Mouse (Mus musculus): ENCODE measurements around the gene Hmg20a. TPM values are rescaled to one million over a fixed set of nuclear protein-coding genes. Genes with fewer than 3 reads are reported as not detected.

Hmg20a gene
- polyA plus RNA-seq, 1 experiment, result 13.8 TPM

DNA sequence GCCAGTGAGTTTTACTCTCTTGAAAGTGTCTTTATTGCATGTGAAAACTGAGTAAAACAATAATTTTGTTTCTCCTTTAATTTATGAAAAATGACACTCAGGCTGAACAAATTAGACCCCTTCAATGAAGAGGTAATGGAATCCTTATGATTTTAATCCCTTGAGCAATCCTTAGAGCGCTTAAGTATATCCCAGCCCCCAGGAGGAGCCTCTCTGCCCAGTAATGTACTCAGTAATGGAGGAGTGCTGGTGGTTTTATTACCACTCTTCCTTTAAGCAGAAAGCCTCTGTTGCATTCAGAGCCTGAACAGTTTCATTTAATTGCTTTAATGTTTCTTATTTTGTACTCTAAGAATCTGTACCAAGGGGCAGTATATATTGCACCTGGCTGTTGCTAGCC lies 67.0 kb downstream of the Hmg20a start:
- Histone ChIP-seq H3ac (ENCODE audit: control insufficient read depth, insufficient read length) (no peak overlapping the region), H3K4me2 (ENCODE audit: low read depth) (no peak overlapping the region), H3K4me3 (no peak overlapping the region), H3K79me2 (ENCODE audit: control insufficient read depth, insufficient read depth) (no peaks in the 10 kb centered on the region), H3K36me3 (ENCODE audit: control insufficient read depth, insufficient read depth) (peaks cover 14% of the 10 kb centered on the region), H3K27me3 (ENCODE audit: control insufficient read depth, insufficient read depth, insufficient read length) (no peaks in the 10 kb centered on the region)
- no peak for TF ChIP-seq POLR2AphosphoS2 (IDR thresholded peaks at IDR 0.05; ENCODE audit: insufficient read length, low read depth)
- TF ChIP-seq REST (IDR thresholded peaks at IDR 0.05; ENCODE audit: insufficient read depth, insufficient read length), result no peak
- TF ChIP-seq MAX (IDR thresholded peaks at IDR 0.05; ENCODE audit: low read depth), result no peak
- TF ChIP-seq SRF (IDR thresholded peaks at IDR 0.05; ENCODE audit: control insufficient read depth, insufficient read length, low read depth), result no peak
- no peak for TF ChIP-seq MYOD1 (IDR thresholded peaks at IDR 0.05; ENCODE audit: control insufficient read depth in 1 of 3, insufficient read length in 2 of 3, low read depth in 2 of 3)
- TF ChIP-seq E2F4 (IDR thresholded peaks at IDR 0.05; ENCODE audit: insufficient read depth), result no peak
- no peak for TF ChIP-seq USF1 (IDR thresholded peaks at IDR 0.05; ENCODE audit: low read depth)
- no peak for TF ChIP-seq CEBPB (IDR thresholded peaks at IDR 0.05; ENCODE audit: insufficient read depth, poor library complexity, severe bottlenecking)
- TF ChIP-seq TCF3 (IDR thresholded peaks at IDR 0.05; ENCODE audit: insufficient read length, low read depth), result no peak
- TF ChIP-seq POLR2A (IDR thresholded peaks at IDR 0.05; ENCODE audit: insufficient read length, low read depth), result no peak
- TF ChIP-seq TCF12 (IDR thresholded peaks at IDR 0.05; ENCODE audit: insufficient read depth, poor library complexity, severe bottlenecking), result no peak
- TF ChIP-seq MYOG (IDR thresholded peaks at IDR 0.05; ENCODE audit: control insufficient read depth in 1 of 3, insufficient read depth in 1 of 3, insufficient read length in 2 of 3, low read depth in 2 of 3), result no peak

DNA sequence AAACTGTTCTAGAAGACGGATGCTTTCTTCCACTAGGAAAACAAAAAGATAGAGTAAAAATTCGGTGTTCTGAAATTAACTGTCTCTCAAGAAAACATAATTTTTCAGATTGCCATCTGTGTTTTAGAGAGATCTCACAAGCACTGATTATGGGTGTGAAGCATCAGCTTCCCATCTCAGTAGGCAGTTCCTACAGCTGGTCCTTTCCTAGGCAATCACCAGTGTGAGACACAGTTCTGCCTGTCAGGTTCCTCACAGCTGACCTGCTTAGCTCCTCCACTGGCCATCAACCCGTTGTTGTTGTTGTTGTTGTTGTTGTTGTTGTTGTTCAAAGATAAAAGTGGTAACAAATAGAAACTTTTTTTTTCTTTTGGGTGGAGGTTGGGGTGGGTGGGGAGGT lies 67.7 kb downstream of the Hmg20a start:
- Histone ChIP-seq H3ac (ENCODE audit: control insufficient read depth, insufficient read length) (no peak overlapping the region), H3K79me2 (ENCODE audit: control insufficient read depth, insufficient read depth) (no peaks in the 10 kb centered on the region), H3K36me3 (ENCODE audit: control insufficient read depth, insufficient read depth) (peaks cover 19% of the 10 kb centered on the region), H3K4me3 (no peak overlapping the region), H3K4me2 (ENCODE audit: low read depth) (no peak overlapping the region), H3K27me3 (ENCODE audit: control insufficient read depth, insufficient read depth, insufficient read length) (no peaks in the 10 kb centered on the region)
- TF ChIP-seq POLR2A (IDR thresholded peaks at IDR 0.05; ENCODE audit: insufficient read length, low read depth) (no peak), CEBPB (IDR thresholded peaks at IDR 0.05; ENCODE audit: insufficient read depth, poor library complexity, severe bottlenecking) (no peak), SRF (IDR thresholded peaks at IDR 0.05; ENCODE audit: control insufficient read depth, insufficient read length, low read depth) (no peak), MYOD1 (IDR thresholded peaks at IDR 0.05; ENCODE audit: control insufficient read depth in 1 of 3, insufficient read length in 2 of 3, low read depth in 2 of 3) (no peak), MAX (IDR thresholded peaks at IDR 0.05; ENCODE audit: low read depth) (no peak), TCF12 (IDR thresholded peaks at IDR 0.05; ENCODE audit: insufficient read depth, poor library complexity, severe bottlenecking) (no peak), E2F4 (IDR thresholded peaks at IDR 0.05; ENCODE audit: insufficient read depth) (no peak), USF1 (IDR thresholded peaks at IDR 0.05; ENCODE audit: low read depth) (no peak), TCF3 (IDR thresholded peaks at IDR 0.05; ENCODE audit: insufficient read length, low read depth) (no peak), MYOG (IDR thresholded peaks at IDR 0.05; ENCODE audit: control insufficient read depth in 1 of 3, insufficient read depth in 1 of 3, insufficient read length in 2 of 3, low read depth in 2 of 3) (no peak), POLR2AphosphoS2 (IDR thresholded peaks at IDR 0.05; ENCODE audit: insufficient read length, low read depth) (no peak), REST (IDR thresholded peaks at IDR 0.05; ENCODE audit: insufficient read depth, insufficient read length) (no peak)

DNA sequence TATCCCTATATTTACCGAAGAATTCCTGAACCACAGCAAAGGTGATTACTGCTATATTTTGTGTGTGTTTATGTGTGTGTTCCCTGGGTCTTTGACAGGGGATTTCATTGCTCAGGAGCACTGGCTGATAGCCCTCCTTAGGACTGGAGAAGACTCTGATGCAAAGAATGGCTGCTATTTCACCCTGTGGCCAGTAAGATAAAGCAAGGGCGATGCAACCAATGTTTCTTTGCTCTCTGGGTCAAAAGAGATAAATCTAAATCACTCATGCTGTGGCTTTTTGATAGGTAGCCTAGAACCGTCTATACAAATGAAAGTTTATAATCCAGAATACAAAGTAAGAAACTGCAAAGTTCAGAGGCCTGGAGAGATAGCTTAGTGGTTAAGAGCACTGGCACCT lies 69.2 kb downstream of the Hmg20a start:
- Histone ChIP-seq H3K36me3 (ENCODE audit: control insufficient read depth, insufficient read depth) (peaks cover 29% of the 10 kb centered on the region), H3K4me3 (no peak overlapping the region), H3K79me2 (ENCODE audit: control insufficient read depth, insufficient read depth) (no peaks in the 10 kb centered on the region), H3K4me2 (ENCODE audit: low read depth) (no peak overlapping the region), H3ac (ENCODE audit: control insufficient read depth, insufficient read length) (no peak overlapping the region), H3K27me3 (ENCODE audit: control insufficient read depth, insufficient read depth, insufficient read length) (no peaks in the 10 kb centered on the region)
- TF ChIP-seq POLR2A (IDR thresholded peaks at IDR 0.05; ENCODE audit: insufficient read length, low read depth), result no peak
- TF ChIP-seq TCF12 (IDR thresholded peaks at IDR 0.05; ENCODE audit: insufficient read depth, poor library complexity, severe bottlenecking), result no peak
- TF ChIP-seq SRF (IDR thresholded peaks at IDR 0.05; ENCODE audit: control insufficient read depth, insufficient read length, low read depth), result no peak
- no peak for TF ChIP-seq MYOD1 (IDR thresholded peaks at IDR 0.05; ENCODE audit: control insufficient read depth in 1 of 3, insufficient read length in 2 of 3, low read depth in 2 of 3)
- TF ChIP-seq USF1 (IDR thresholded peaks at IDR 0.05; ENCODE audit: low read depth), result no peak

DNA sequence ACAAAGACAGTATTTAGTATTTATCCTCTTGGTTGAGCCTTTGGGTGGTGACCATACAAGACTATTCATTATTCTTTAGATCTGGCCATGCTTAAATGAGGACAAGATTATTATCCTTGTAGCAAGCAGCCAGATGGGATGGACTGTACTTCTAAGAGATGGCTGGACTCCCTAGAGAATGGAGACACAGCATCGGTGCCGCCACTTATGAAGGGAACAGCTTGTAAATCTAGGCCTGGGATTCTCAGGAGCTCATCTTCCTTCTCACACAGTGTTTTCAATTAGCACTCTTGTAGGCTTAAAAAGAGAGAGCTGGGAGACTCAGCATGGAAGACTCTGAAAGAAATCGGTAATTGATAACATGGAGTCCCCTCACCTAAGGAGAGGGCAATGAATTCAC lies 74.0 kb downstream of the Hmg20a start:
- TF ChIP-seq CEBPB (IDR thresholded peaks at IDR 0.05; ENCODE audit: insufficient read depth, poor library complexity, severe bottlenecking) (no peak), E2F4 (IDR thresholded peaks at IDR 0.05; ENCODE audit: insufficient read depth) (no peak), MAX (IDR thresholded peaks at IDR 0.05; ENCODE audit: low read depth) (no peak), TCF12 (IDR thresholded peaks at IDR 0.05; ENCODE audit: insufficient read depth, poor library complexity, severe bottlenecking) (no peak), MYOG (IDR thresholded peaks at IDR 0.05; ENCODE audit: control insufficient read depth in 1 of 3, insufficient read depth in 1 of 3, insufficient read length in 2 of 3, low read depth in 2 of 3) (no peak), USF1 (IDR thresholded peaks at IDR 0.05; ENCODE audit: low read depth) (no peak), POLR2AphosphoS2 (IDR thresholded peaks at IDR 0.05; ENCODE audit: insufficient read length, low read depth) (no peak), MYOD1 (IDR thresholded peaks at IDR 0.05; ENCODE audit: control insufficient read depth in 1 of 3, insufficient read length in 2 of 3, low read depth in 2 of 3) (no peak), POLR2A (IDR thresholded peaks at IDR 0.05; ENCODE audit: insufficient read length, low read depth) (no peak), REST (IDR thresholded peaks at IDR 0.05; ENCODE audit: insufficient read depth, insufficient read length) (no peak), SRF (IDR thresholded peaks at IDR 0.05; ENCODE audit: control insufficient read depth, insufficient read length, low read depth) (no peak), TCF3 (IDR thresholded peaks at IDR 0.05; ENCODE audit: insufficient read length, low read depth) (no peak)
- Histone ChIP-seq H3K27me3 (ENCODE audit: control insufficient read depth, insufficient read depth, insufficient read length) (no peaks in the 10 kb centered on the region), H3ac (ENCODE audit: control insufficient read depth, insufficient read length) (no peak overlapping the region), H3K36me3 (ENCODE audit: control insufficient read depth, insufficient read depth) (peaks cover 28% of the 10 kb centered on the region), H3K4me3 (no peak overlapping the region), H3K4me2 (ENCODE audit: low read depth) (no peak overlapping the region), H3K79me2 (ENCODE audit: control insufficient read depth, insufficient read depth) (no peaks in the 10 kb centered on the region)

DNA sequence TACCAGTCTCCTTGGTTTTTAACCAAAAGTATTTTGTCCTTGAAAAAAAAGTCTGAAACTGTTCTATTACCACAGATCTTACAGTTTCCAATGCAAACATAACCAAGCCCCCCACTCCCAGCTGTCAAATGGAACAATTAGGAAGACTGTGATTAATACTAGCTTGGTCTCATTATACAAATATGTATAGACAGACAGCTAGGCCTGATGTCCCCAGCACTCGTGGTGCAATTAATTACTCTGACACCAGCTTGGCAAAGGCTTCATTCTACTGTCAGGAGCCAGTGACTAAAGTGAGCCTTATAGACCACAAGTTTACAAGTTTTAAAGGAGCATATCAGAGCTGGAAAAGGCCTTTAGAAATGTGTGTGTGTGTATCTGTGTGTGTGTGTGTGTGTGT lies 74.5 kb downstream of the Hmg20a start:
- Histone ChIP-seq H3K4me2 (ENCODE audit: low read depth) (no peak overlapping the region), H3ac (ENCODE audit: control insufficient read depth, insufficient read length) (no peak overlapping the region), H3K79me2 (ENCODE audit: control insufficient read depth, insufficient read depth) (no peaks in the 10 kb centered on the region), H3K27me3 (ENCODE audit: control insufficient read depth, insufficient read depth, insufficient read length) (no peaks in the 10 kb centered on the region), H3K4me3 (no peak overlapping the region), H3K36me3 (ENCODE audit: control insufficient read depth, insufficient read depth) (peaks cover 28% of the 10 kb centered on the region)
- TF ChIP-seq MYOG (IDR thresholded peaks at IDR 0.05; ENCODE audit: control insufficient read depth in 1 of 3, insufficient read depth in 1 of 3, insufficient read length in 2 of 3, low read depth in 2 of 3) (no peak), USF1 (IDR thresholded peaks at IDR 0.05; ENCODE audit: low read depth) (no peak), TCF12 (IDR thresholded peaks at IDR 0.05; ENCODE audit: insufficient read depth, poor library complexity, severe bottlenecking) (no peak), POLR2A (IDR thresholded peaks at IDR 0.05; ENCODE audit: insufficient read length, low read depth) (no peak), REST (IDR thresholded peaks at IDR 0.05; ENCODE audit: insufficient read depth, insufficient read length) (no peak), SRF (IDR thresholded peaks at IDR 0.05; ENCODE audit: control insufficient read depth, insufficient read length, low read depth) (no peak), MAX (IDR thresholded peaks at IDR 0.05; ENCODE audit: low read depth) (no peak), POLR2AphosphoS2 (IDR thresholded peaks at IDR 0.05; ENCODE audit: insufficient read length, low read depth) (no peak)
